Mouse (Mus musculus) stomach, embryonic 14.5 days (tissue): ENCODE results near the gene Galr3. TPM values are rescaled to one million over a fixed set of nuclear protein-coding genes. Genes with fewer than 3 reads are reported as not detected.

Experiments
- ATAC-seq: fragments of 200-750 bp; cut with Nextera tagmentation; 2 replicates; pipeline ENCODE4 v1.8.0; 2017; ENCODE audit warnings: low read depth, moderate TSS enrichment; ENCODE audit not compliant: insufficient number of reproducible peaks, insufficient read depth, low FRiP score
- H3K27ac ChIP-seq: fragments of 300-500 bp; sonication (generic); 2 replicates; pipeline ENCODE4 v1.5.1; 2014; ENCODE audit warnings: mild to moderate bottlenecking, low read length, moderate library complexity, mixed read lengths
- H3K27me3 ChIP-seq: fragments of 300-500 bp; sonication (generic); 2 replicates; pipeline ENCODE4 v1.6.1; 2014; ENCODE audit warnings: low read length, control low read depth, mixed read lengths; ENCODE audit not compliant: control insufficient read depth, insufficient read depth
- H3K36me3 ChIP-seq: fragments of 300-500 bp; sonication (generic); 2 replicates; pipeline ENCODE4 v1.6.1; 2014; ENCODE audit warnings: mild to moderate bottlenecking, control low read depth, low read length, moderate library complexity, mixed read lengths; ENCODE audit not compliant: control insufficient read depth, insufficient read depth
- H3K4me1 ChIP-seq: fragments of 300-500 bp; sonication (generic); 2 replicates; pipeline ENCODE4 v1.6.1; 2014; ENCODE audit warnings: low read length, control low read depth, mixed read lengths; ENCODE audit not compliant: control insufficient read depth, insufficient read depth
- H3K4me2 ChIP-seq: fragments of 300-500 bp; sonication (generic); replicated peaks from 2 replicates; pipeline ENCODE4 v1.6.1; 2014; ENCODE audit warnings: low read depth, low read length, control low read depth
- H3K4me3 ChIP-seq: fragments of 300-500 bp; sonication (generic); 2 replicates; pipeline ENCODE4 v1.5.1; 2014; ENCODE audit warnings: low read depth, low read length, control low read depth
- H3K9ac ChIP-seq: fragments of 300-500 bp; sonication (generic); replicated peaks from 2 replicates; pipeline ENCODE4 v1.6.1; 2014; ENCODE audit warnings: low read depth, mild to moderate bottlenecking, control low read depth, low read length, moderate library complexity, mixed read lengths
- H3K9me3 ChIP-seq: fragments of 300-500 bp; sonication (generic); 2 replicates; pipeline ENCODE4 v1.6.1; 2016; ENCODE audit warnings: low read depth, low read length, control low read depth; ENCODE audit not compliant: control insufficient read depth
- WGBS: fragments of 180-500 bp; shearing (Covaris S2); extraction: QIAGEN DNeasy Blood & Tissue Kit; methylation state at CpG from one replicate; pipeline ENCODE4 v1.1.7; 2014; 5-methylcytosine and 5-hydroxymethylcytosine counted together
- polyA plus RNA-seq: library from polyadenylated mRNA; unstranded; fragments of >200 nt; fragmentation: Nextera tagmentation; extraction: Ambion mirVana; gene quantifications from 2 replicates; pipeline ENCODE4 v1.2.1, GENCODE M21; 2014

Gene Galr3
- polyA plus RNA-seq, 1 experiment from 2014 or later: 0.30 TPM

GRCm38 (mm10) chr15:79040501-79041416 is 926 bp upstream of the Galr3 start:
- Histone ChIP-seq H3K4me3 (peak overlapping the region; percentile 22), H3K4me2 (peak overlapping the region; percentile 38), H3K27me3 (peaks cover 12% of the 10 kb centered on the region), H3K4me1 (peaks cover 20% of the 10 kb centered on the region; the same call in 1 of the 2 replicates), H3K36me3 (peaks cover 12% of the 10 kb centered on the region), H3K9ac (no peak overlapping the region; the same call in 1 of the 2 replicates), H3K9me3 (no peaks in the 10 kb centered on the region), H3K27ac (no peak overlapping the region)
- WGBS: 17% methylated on average over 24 of the region's 24 CpGs
- no peak for ATAC-seq

- H3K4me1 ChIP-seq: peaks cover 20% of the 10 kb centered on the region; the same call in 1 of the 2 replicates
- peak overlapping the region; percentile 54 for H3K4me3 ChIP-seq
- no peaks in the 10 kb centered on the region for H3K9me3 ChIP-seq
- H3K36me3 ChIP-seq: no peaks in the 10 kb centered on the region
- peaks cover 12% of the 10 kb centered on the region for H3K27me3 ChIP-seq
- H3K27ac ChIP-seq: no peak overlapping the region
- no peak overlapping the region; the same call in 1 of the 2 replicates for H3K9ac ChIP-seq
- H3K4me2 ChIP-seq: peak overlapping the region; percentile 99
- 0 out of 2 replicates have a peak, but pooled peaks have one; percentile 2 for ATAC-seq
- under 1% methylated on average over 94 of the region's 105 CpGs for WGBS
These were observed 1.2 kb downstream of the Galr3 start for GRCm38 (mm10) chr15:79042721-79043491.

- ATAC-seq: peak; percentile 39; the same call in 1 of the 2 replicates
- peak overlapping the region; percentile 58 for H3K27ac ChIP-seq
- H3K9me3 ChIP-seq: no peaks in the 10 kb centered on the region
- no peaks in the 10 kb centered on the region for H3K36me3 ChIP-seq
- H3K4me3 ChIP-seq: no peak overlapping the region
- no peak overlapping the region for H3K4me2 ChIP-seq
- H3K27me3 ChIP-seq: peaks cover 12% of the 10 kb centered on the region
- H3K4me1 ChIP-seq: peaks cover 18% of the 10 kb centered on the region; the same call in 1 of the 2 replicates
- H3K9ac ChIP-seq: no peak overlapping the region
- WGBS: 20% methylated on average over 4 of the region's 4 CpGs
These were observed 3.2 kb downstream of the Galr3 start for GRCm38 (mm10) chr15:79044837-79045236.

- 63% methylated on average over 4 of the region's 4 CpGs for WGBS
- ATAC-seq: no peak
- peaks cover 7% of the 10 kb centered on the region; the same call in 1 of the 2 replicates for H3K36me3 ChIP-seq
- H3K4me3 ChIP-seq: no peak overlapping the region
- no peak overlapping the region for H3K9ac ChIP-seq
- no peaks in the 10 kb centered on the region for H3K9me3 ChIP-seq
- H3K27me3 ChIP-seq: no peaks in the 10 kb centered on the region
- H3K27ac ChIP-seq: no peak overlapping the region
- H3K4me2 ChIP-seq: no peak overlapping the region
- H3K4me1 ChIP-seq: peaks cover 11% of the 10 kb centered on the region; the same call in 1 of the 2 replicates
These were observed 6.5 kb downstream of the Galr3 start for GRCm38 (mm10) chr15:79048186-79048585.

- Histone ChIP-seq H3K9ac (no peak overlapping the region), H3K4me3 (no peak overlapping the region), H3K4me2 (no peak overlapping the region), H3K27me3 (no peaks in the 10 kb centered on the region), H3K9me3 (no peaks in the 10 kb centered on the region), H3K4me1 (peaks cover 11% of the 10 kb centered on the region; the same call in 1 of the 2 replicates), H3K27ac (peak overlapping the region; percentile 34; the same call in 1 of the 2 replicates), H3K36me3 (peaks cover 27% of the 10 kb centered on the region)
- 47% methylated on average over 9 of the region's 9 CpGs for WGBS
- ATAC-seq: peak; percentile 24; the same call in 1 of the 2 replicates
These were observed 8.6 kb downstream of the Galr3 start for GRCm38 (mm10) chr15:79050160-79050845.

GRCm38 (mm10) chr15:79050964-79051363 is 9.3 kb downstream of the Galr3 start:
- WGBS: 63% methylated on average over 2 of the region's 2 CpGs
- H3K9me3 ChIP-seq: no peaks in the 10 kb centered on the region
- ATAC-seq: 0 out of 2 replicates have a peak, but pooled peaks have one; percentile 28
- no peak overlapping the region for H3K4me2 ChIP-seq
- H3K27me3 ChIP-seq: no peaks in the 10 kb centered on the region
- peak overlapping the region; percentile 34; the same call in 1 of the 2 replicates for H3K27ac ChIP-seq
- peaks cover 33% of the 10 kb centered on the region for H3K36me3 ChIP-seq
- H3K4me1 ChIP-seq: peaks cover 11% of the 10 kb centered on the region; the same call in 1 of the 2 replicates
- no peak overlapping the region for H3K4me3 ChIP-seq
- H3K9ac ChIP-seq: no peak overlapping the region

- Histone ChIP-seq H3K4me2 (no peak overlapping the region), H3K27me3 (no peaks in the 10 kb centered on the region), H3K9ac (no peak overlapping the region), H3K4me3 (no peak overlapping the region), H3K9me3 (no peaks in the 10 kb centered on the region), H3K4me1 (peaks cover 11% of the 10 kb centered on the region; the same call in 1 of the 2 replicates), H3K27ac (peak overlapping the region; percentile 34), H3K36me3 (peaks cover 40% of the 10 kb centered on the region)
- WGBS: 65% methylated on average over 13 of the region's 13 CpGs
- ATAC-seq: peak; percentile 60
These were observed 10.0 kb downstream of the Galr3 start for GRCm38 (mm10) chr15:79051461-79052360.
